Mouse (Mus musculus): Measurements from ENCODE around the gene Rbm47.
"Not testable (repeated sequence)": the region's sequence is repeated elsewhere in the genome, so short reads cannot be mapped to it uniquely, and the experiment has no call there.

The Rbm47 gene

DNA sequence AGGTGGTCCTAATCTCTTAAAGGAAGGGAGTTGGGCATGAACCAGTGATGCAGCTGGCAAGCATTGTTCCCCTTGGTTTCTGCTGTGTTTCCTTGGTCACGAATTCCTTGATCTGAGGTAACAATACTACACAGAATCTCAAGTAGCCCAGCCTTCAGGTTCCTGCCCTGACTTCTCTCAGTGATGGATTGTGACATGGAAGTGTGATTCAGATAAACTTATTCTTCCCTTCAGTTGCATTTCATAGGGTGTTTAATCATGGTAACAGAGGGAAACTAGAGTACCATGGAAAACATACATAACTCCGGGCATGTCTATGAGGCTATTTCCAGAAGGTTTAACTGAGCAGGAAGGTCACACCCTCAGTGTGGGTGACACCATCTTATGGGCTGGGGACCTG lies at the start of gene Rbm47:
TSS of gene Rbm47 (minus strand) at position 101 of the 400 bp plus-strand sequence.
- no peak for DNase-seq (ENCODE audit: low spot score in 2 of 2)

- DNase-seq (ENCODE audit: low spot score in 2 of 2): no peak
Observed at GRCm38 (mm10) chr5:66220620-66221019, 47.7 kb upstream of the Rbm47 start.

GRCm38 (mm10) chr5:66219692-66220091 lies 46.8 kb upstream of the Rbm47 start:
- no peak for DNase-seq (ENCODE audit: low spot score in 2 of 2)

- DNase-seq (ENCODE audit: low spot score in 2 of 2): no peak
Observed at GRCm38 (mm10) chr5:66215569-66216277, 42.8 kb upstream of the Rbm47 start.

GRCm38 (mm10) chr5:66214395-66214935 lies 41.5 kb upstream of the Rbm47 start:
- no peak for DNase-seq (ENCODE audit: low spot score in 2 of 2)

DNA sequence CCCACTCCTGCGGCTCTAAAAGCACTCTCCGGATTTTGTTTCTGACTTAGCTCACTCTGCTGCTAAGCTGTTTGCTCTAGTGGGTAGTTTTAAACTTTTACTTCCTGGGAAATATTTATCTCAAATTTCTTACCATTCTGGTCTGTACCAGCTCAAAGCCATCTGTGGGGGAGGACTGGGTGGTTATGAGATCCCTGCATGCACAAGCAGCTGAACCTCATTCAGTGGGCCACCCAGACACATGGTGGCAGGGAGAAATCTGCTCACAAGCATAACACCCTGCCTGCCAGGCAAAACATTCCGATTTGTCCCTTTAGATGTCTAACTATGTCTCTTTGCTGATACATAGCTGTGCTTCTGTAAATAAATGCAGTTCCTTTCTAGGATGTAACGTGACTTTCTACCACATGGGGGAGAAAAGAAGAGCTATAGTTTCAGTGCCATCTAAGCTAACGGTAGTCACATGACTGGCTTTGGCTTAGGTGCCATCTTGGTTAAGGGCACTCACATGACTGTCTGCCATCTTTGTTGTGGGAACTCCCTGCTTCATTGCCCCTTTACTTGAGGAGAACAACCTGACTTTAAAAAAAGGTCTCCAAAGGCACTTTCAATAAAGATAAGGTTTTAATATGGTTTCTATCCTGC lies 36.7 kb upstream of the Rbm47 start:
- DNase-seq (ENCODE audit: low spot score in 2 of 2): no peak

DNA sequence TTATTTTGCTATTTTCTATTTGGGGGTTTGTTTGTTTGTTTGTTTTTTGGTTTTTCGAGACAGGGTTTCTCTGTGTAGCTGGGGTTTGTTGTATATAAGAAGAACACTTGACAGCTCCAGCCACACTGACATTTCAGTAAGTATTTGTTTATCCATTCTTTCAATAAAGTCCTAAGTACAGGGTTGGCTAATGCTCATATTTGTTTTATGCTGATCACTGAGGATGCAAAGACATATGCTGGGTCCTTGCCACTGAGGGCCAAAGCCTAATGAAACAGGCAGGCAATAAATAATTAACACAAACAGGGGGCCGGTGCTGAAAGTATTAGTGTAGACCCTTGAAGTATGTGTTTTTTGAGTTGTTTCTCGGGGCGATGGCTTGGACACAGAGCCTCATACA lies 32.0 kb upstream of the Rbm47 start:
- no peak for DNase-seq (ENCODE audit: low spot score in 2 of 2)

DNA sequence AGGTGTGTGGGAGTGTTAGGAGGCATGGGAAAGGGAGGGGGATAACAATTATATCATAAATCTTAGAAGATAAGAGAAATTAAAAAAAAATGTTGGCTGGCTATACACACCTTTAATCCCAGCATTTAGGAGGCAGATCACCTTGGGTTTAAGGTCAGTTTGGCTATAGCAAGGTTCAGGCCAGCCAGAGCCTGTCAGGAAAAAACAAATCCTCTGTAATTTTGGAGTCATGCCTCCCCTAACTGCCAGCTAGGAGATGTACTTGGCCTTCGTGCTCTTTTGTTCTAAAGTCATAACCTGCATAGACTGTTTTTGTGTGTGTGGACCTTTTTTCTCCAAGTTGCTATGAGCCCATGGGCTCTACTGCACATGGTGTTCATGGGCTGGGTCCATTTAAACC lies 30.5 kb upstream of the Rbm47 start:
- DNase-seq (ENCODE audit: low spot score in 2 of 2): no peak

DNA sequence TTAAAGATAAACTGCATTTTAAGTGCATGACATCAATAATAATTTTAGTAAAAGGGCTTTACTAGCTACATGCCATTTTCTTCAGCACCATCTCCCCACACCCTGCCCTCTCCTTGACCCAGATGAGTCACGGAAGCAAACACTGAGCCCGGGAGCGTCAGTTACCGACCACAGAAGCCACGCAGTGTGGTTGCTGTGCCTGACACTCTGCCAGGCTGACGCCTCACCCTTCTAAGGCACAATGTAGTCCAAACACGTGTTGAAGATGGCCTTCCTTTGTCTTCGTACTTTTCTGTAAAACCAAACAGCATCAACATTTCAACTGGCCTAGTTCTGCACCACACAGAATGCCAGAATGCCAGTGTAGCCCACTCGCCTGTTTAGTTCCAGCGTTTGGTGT lies 27.1 kb upstream of the Rbm47 start:
- peak in 1 of 2 experiments; percentile 27 for DNase-seq (ENCODE audit: low spot score in 2 of 2)

GRCm38 (mm10) chr5:66195323-66195722 lies 22.4 kb upstream of the Rbm47 start:
- no peak for DNase-seq (ENCODE audit: low spot score in 2 of 2)

GRCm38 (mm10) chr5:66193218-66193846 lies 20.4 kb upstream of the Rbm47 start:
- no peak for DNase-seq (ENCODE audit: low spot score in 2 of 2)

GRCm38 (mm10) chr5:66191185-66191503 lies 18.2 kb upstream of the Rbm47 start:
- no peak for DNase-seq (ENCODE audit: low spot score in 2 of 2)

DNA sequence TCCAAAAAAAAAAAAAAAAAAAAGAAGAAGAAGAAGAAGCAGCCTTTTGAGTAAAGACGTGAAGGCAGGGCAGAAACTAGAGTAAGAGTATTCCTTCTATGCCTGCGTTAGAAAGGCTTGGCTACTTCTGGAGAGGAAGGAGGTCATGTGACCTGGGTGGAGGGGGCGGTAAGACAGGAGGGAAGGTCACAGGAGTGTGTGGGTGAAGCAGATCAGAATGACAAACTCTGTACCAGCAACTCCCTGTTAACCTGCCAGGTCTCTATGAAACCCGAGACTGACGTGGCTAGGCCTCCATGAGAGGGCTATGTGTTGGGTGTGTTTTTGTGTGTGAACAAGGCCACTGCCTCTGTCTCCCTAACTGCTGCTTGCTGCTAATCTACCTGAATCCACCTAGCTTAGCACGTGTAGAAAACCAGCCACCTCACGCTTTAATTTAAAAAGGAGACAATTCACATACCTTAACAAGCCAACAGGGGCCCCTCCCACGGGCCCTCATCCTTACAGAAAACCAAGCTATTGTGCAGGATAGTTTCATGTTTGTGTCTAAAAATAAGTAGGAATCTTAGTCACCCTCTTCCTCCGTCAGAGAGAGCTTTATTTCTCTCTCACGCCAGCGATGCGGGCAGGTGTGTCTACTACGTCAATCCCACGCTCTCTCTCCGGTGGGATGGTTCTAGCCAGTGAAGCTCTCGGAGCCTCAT lies 17.7 kb upstream of the Rbm47 start:
- no peak for DNase-seq (ENCODE audit: low spot score in 2 of 2)

GRCm38 (mm10) chr5:66188591-66188990 lies 15.7 kb upstream of the Rbm47 start:
- not testable (repeated sequence) for DNase-seq (ENCODE audit: low spot score in 2 of 2)

DNA sequence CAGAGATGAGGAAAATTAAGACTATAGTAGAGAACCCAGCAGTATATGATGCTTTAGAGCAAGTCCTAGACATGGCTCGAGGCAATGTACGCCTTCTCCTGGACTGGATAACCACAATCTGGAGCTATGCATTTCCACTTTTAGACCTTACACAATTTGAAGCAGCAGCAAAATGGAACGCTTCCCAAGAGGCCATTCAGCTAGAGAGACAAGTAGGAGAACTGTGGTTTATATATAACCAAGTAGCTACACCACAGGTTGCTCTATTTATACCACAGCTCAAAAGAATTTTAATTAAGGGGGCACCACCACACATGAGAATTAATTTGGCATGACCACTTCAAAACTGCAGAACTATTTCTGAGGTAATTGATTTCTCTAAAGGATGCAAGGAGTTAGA lies 9.2 kb upstream of the Rbm47 start:
- DNase-seq (ENCODE audit: low spot score in 2 of 2): no peak

DNA sequence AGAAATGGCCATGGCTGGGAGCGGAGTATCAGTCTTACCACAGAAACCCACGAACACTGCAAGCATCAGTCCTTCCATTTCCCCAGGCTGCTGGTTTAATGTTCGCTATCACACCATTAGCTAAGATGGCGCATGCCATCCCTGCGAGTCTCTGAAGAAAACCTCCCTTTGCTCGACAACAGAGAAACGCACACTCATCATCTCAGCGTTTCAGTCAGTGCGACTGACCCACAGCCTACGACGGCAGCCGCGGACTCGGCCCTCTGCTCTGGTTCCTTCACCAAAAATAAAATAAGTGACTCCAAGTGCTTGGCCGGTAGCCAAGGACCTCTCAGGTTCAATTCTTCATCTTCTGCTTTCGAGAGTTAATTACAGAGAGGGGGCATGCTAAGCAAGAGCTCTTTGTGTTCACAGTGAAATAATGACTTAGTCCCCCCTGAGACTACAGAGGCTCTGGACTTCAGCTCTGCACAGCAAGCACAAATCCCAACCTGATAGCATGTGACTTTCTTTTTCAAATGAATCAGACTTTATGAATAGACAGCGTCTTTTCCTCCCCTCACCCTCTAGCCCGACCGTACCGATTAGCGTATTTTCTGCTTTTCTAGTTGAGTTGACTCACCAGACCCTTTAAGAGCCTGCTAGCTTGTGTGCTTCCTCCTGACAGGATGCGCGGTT lies 1.4 kb upstream of the Rbm47 start:
- no peak for DNase-seq (ENCODE audit: low spot score in 2 of 2)

- no peak for DNase-seq (ENCODE audit: low spot score in 2 of 2)
Observed at GRCm38 (mm10) chr5:66170591-66170990, 2.3 kb downstream of the Rbm47 start.

DNA sequence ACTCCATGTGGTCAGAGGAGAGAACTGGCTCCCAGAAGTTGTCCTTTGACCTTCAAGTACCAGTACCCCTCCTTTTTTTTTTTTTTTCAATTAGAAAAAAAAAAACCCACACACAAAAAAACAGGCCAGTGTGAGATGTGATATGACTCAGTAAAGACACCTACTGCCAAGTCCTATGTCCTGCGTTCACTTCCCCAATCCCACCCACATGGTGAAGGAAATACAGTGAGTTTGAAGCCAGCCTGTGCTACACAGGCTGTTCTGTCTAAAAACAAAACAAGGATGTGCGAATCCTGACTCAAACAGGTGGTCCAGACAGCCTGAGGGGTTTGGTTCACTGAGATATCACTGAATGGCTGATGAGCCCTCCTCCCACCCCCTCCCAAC lies 3.8 kb downstream of the Rbm47 start:
- DNase-seq (ENCODE audit: low spot score in 2 of 2): no peak

GRCm38 (mm10) chr5:66168462-66169098 lies 4.3 kb downstream of the Rbm47 start:
- DNase-seq (ENCODE audit: low spot score in 2 of 2): no peak

DNA sequence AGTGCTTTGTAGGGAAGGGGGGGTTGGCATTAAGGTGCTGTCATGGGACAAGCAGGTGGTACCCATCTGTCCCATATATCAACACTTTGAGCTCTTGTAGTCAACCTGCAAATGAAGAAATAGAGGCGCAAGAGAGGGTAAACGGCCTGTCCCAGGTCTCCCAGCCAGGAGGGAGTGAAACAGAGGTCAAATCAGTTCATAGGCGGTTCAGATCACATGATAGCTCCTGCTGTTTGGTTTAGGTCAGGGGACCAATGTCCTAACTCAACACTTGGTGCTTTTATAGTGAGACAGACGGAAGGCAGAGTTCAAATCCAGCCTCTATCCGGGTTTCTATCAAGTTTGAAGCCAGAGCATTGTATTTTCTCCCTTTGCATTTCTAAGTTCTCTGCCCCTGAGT lies 6.0 kb downstream of the Rbm47 start:
- no peak for DNase-seq (ENCODE audit: low spot score in 2 of 2)

GRCm38 (mm10) chr5:66166193-66166629 lies 6.7 kb downstream of the Rbm47 start:
- DNase-seq (ENCODE audit: low spot score in 2 of 2): no peak
